Mouse (Mus musculus) lung, postnatal 36 days (tissue): ENCODE measurements around the gene Fam83e.

Experiments
- DNase-seq: peaks from one replicate; pipeline ENCODE4 v3.0.0; 2022; ENCODE audit warnings: mixed read lengths

Fam83e gene

DNA sequence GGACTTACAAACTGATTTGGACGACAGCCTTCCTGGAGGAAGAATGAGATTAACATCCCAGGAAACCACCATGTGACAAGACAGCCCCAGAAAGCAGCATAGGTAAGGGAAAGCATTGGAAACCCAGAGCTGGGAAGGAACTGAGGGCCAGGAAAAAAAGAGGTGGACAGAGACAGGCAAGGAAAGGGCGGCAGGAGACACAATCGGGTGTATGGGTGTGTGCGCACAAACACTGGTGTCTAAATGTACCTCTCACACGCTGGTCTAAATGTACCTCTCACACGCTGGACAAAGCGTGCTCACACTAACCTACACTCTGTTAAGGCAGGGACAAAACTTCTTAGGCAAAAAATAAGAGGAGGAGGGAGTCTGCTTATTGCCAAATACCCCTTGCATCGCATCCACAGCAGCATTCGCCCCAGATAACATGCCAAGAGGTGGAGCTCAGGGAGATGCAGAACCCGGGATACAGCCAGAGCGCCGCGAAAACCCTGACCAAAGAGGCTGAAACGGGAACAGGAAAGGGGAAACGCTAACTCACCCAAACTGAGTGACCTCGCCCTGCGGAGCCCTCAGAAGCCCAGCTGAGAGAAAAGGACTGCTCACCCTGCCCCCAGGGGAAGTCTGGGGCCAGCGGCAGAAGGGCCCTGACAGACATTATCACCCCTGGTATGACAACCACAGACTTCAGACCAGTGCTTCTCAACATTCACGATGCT lies 5.1 kb upstream of the Fam83e start:
- peak; percentile 61 for DNase-seq

GRCm38 (mm10) chr7:45716460-45716857 lies 4.6 kb upstream of the Fam83e start:
- DNase-seq = no peak

- DNase-seq = no peak
Measured at GRCm38 (mm10) chr7:45716952-45717917, 3.8 kb upstream of the Fam83e start.

GRCm38 (mm10) chr7:45717918-45718297 lies 3.1 kb upstream of the Fam83e start, which contains the start of gene Sphk2:
Gene Sphk2 (minus strand): TSS chr7:45718002.
- DNase-seq = peak; percentile 99

DNA sequence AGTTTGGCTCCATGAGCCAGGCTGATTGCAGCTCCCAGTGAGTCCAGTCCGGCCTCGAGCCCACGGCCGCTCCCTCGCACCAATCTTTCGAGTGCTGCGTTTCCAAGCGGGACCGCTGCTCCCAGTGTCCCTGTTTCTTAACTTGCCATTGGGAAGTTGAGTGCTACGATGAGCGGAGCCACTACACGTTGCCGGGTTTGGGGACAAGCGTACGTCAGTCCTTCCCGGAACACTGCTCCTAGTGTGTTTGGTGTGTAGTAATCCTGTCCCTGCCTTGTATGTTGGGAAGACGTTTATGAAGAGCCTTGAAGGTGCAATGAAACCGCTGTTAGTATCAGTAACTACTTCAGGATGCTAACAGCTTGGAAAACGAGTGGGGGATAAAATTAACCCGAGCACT lies 2.7 kb upstream of the Fam83e start:
- DNase-seq = no peak

DNA sequence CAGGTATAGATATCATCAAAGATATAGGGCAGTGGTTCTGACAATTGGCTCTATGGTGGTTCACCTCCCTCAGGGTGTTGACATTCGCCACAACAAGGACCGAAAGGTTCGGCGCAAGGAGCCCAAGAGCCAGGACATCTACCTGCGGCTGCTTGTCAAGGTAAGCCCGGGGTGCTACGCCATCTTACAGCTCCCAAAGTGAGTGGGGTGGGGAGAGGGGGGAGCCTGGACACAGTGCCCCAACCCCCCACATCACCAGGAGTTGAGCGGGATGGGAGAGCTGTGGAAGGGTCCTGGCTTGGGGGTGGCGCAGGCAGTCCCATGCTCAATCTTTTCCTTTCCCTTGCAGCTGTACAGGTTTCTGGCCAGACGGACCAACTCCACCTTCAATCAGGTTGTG lies 1.8 kb upstream of the Fam83e start:
- DNase-seq = no peak

DNA sequence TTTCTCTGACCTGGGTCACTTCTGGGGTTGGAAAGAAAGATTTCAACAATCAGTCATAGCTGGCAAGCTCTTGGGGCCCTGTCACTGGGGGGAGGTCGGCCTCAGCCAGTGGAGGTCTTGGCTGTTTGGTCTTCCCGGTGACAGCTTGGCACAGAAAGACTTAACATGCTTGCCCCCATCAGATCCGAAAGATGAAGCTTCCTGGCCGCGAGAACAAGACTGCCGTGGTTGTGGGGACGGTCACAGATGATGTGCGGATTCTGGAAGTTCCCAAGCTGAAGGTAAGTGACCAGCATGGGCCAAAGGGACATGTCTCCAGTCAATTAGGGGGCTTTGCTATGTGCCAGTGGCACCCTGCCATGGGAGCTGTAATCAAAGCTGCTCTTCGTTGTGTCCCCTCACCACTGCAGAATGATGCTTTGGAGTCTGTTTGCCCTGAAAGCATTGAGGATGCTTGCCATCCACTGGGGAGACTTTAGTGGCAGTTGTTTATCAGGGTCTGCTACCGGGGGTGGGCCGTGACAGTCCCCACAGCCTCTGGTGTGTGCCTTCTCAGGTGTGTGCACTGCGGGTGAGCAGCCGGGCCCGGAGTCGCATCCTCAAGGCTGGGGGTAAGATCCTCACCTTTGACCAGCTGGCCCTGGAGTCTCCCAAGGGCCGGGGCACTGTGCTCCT lies 1.1 kb upstream of the Fam83e start:
- DNase-seq = no peak

- DNase-seq = no peak
Measured at GRCm38 (mm10) chr7:45721234-45721571, 191 bp downstream of the Fam83e start.

GRCm38 (mm10) chr7:45721642-45722347 lies 783 bp downstream of the Fam83e start:
- no peak for DNase-seq

- DNase-seq = no peak
Measured at GRCm38 (mm10) chr7:45722348-45722713, 1.3 kb downstream of the Fam83e start.

- DNase-seq = no peak
Measured at GRCm38 (mm10) chr7:45723301-45723700, 2.3 kb downstream of the Fam83e start.

DNA sequence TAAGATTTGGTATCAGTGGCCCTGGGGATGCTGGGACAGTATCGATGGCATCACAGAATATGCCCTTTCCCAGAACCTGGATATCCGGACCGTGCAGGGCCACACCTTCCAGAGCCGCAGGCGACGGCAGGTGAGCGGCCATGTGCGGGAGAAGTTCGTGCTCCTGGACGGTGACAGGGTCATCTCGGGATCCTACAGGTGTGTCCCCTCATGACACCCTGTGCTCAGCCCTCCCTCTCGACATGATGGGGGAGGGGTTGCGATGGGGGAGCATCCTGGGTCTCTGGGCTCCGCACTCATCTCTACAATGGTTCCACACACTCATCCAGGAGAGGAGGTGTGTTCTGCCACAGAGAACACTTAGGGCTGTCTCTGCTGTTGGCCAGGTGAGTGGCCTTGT lies 2.8 kb downstream of the Fam83e start:
- no peak for DNase-seq

DNA sequence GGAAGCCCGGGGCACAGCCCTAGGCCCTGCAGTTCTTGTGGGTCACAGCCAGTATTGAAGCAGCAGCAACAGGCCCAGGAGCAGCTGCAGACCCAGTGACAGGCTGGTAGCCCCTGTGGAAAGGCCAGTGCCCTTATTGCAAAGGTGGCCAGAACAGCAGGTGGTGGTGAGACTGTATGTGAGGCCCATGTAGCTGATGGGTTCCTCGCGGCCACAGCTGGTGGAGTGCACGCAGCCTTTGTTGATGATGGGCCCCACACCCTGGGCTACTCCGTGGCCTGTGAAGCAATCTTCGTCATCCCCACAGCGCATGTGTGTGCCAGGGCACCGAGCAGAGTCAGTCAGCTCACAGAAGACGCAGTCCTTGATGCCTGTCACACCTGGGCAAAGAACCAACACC lies 4.1 kb downstream of the Fam83e start:
- DNase-seq = no peak

- no peak for DNase-seq
Measured at GRCm38 (mm10) chr7:45725713-45726112, 4.7 kb downstream of the Fam83e start, which contains the start of gene Spaca4. Gene Spaca4 (minus strand): TSS chr7:45725813.

DNA sequence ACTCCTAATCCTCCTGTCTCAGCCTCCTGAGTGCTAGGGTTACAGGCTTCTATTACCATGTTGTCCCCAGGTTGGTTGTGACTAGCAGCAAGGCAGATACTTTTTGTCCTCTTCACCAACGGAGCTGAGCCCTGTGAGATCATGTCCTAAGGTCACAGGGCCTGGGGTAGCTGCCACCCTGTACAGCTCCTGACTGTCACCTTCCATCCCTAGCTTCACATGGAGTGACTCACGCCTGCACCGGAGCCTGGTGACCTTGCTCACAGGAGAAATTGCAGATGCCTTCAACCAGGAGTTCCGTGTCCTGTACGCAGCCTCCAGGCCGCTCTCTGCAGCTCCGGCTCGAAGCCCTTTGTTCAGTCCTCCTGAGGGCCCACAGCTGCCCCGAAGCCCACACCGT lies 5.4 kb downstream of the Fam83e start:
- DNase-seq = no peak

GRCm38 (mm10) chr7:45727625-45728024 lies 6.6 kb downstream of the Fam83e start:
- DNase-seq = no peak

- peak; percentile 67 for DNase-seq
Measured at GRCm38 (mm10) chr7:45730727-45731431, 9.9 kb downstream of the Fam83e start.

DNA sequence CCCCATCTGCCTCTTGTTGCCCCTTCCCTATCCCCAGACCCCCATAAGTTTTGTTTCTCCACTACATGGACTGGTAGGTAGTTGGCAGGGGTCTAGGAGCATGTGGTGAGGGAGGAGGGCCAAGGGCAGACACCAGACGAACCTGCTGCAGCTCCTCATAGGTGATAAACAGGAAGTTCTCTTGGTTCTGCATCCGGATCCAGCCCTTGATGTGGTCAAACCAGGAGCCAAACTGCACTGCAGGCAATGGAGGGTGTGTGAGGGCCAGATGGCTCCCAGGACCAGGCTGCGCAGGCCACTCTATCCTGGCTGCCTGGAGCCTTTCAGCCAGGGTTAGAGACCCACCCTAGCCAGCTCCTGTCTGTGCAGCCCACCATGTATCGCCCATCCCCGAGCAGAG lies 12.5 kb downstream of the Fam83e start:
- no peak for DNase-seq

- DNase-seq = peak; percentile 91
Measured at GRCm38 (mm10) chr7:45739162-45739763, 18.3 kb downstream of the Fam83e start.

GRCm38 (mm10) chr7:45739820-45740219 lies 18.8 kb downstream of the Fam83e start:
- no peak for DNase-seq

DNA sequence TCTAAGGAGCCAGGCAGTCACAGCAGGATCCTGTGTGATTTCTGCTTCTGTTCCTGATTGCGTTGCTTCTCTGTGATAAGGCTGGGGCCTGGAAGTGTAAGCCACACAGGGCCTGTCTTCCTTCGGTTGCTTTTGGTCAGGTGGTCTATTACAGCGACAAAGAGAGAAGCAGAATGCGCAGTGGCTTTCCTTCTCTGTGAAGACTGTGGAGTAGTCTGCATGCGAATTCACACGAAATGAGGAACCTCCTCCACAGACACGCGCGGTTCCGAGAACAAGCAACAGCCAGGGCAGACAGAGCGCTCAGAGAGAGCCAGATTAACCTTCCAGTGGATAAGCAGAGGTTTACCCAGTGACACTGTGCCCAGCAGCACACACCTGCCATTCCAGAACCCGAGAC lies 20.3 kb downstream of the Fam83e start:
- no peak for DNase-seq

- DNase-seq = peak; percentile 52
Measured at GRCm38 (mm10) chr7:45741777-45742176, 20.8 kb downstream of the Fam83e start.
